Mouse (Mus musculus) limb, embryonic 14.5 days (tissue): ENCODE results near the gene Iqgap1. TPM values are rescaled to one million over a fixed set of nuclear protein-coding genes. Genes with fewer than 3 reads are reported as not detected.

Experiments
- ATAC-seq: fragments of 200-750 bp; cut with Nextera tagmentation; 2 replicates; pipeline ENCODE4 v1.8.0; 2017; ENCODE audit warnings: low read depth, moderate number of reproducible peaks, moderate TSS enrichment; ENCODE audit not compliant: low FRiP score
- DNase-seq: peaks from one replicate; pipeline ENCODE4 v3.0.0-alpha.2; 2015; ENCODE audit warnings: low spot score
- H3K27ac ChIP-seq: fragments of 300-500 bp; sonication (generic); replicated peaks from 2 replicates; pipeline ENCODE4 v1.5.1; 2014; ENCODE audit warnings: low read depth, mild to moderate bottlenecking, low read length, moderate library complexity, mixed read lengths
- H3K27me3 ChIP-seq: fragments of 300-500 bp; sonication (generic); 2 replicates; pipeline ENCODE4 v1.6.1; 2014; ENCODE audit warnings: low read length, mixed read lengths; ENCODE audit not compliant: control insufficient read depth, insufficient read depth
- H3K36me3 ChIP-seq: fragments of 300-500 bp; sonication (generic); 2 replicates; pipeline ENCODE4 v1.6.1; 2014; ENCODE audit warnings: mild to moderate bottlenecking, low read length, moderate library complexity, mixed read lengths; ENCODE audit not compliant: control insufficient read depth, insufficient read depth
- H3K4me1 ChIP-seq: fragments of 300-500 bp; sonication (generic); 2 replicates; pipeline ENCODE4 v1.6.1; 2014; ENCODE audit warnings: antibody characterized with exemption, low read length, mixed read lengths; ENCODE audit not compliant: control insufficient read depth, insufficient read depth
- H3K4me2 ChIP-seq: fragments of 300-500 bp; sonication (generic); replicated peaks from 2 replicates; pipeline ENCODE4 v1.6.1; 2014; ENCODE audit warnings: low read depth, mild to moderate bottlenecking, low read length, moderate library complexity; ENCODE audit not compliant: severe bottlenecking
- H3K4me3 ChIP-seq: fragments of 300-500 bp; sonication (generic); replicated peaks from 2 replicates; pipeline ENCODE4 v1.5.1; 2014; ENCODE audit warnings: low read length
- H3K9ac ChIP-seq: fragments of 300-500 bp; sonication (generic); 2 replicates; pipeline ENCODE4 v1.6.1; 2014; ENCODE audit warnings: mild to moderate bottlenecking, low read depth, low read length, moderate library complexity; ENCODE audit not compliant: severe bottlenecking
- H3K9me3 ChIP-seq: fragments of 300-500 bp; sonication (generic); 2 replicates; pipeline ENCODE4 v1.6.1; 2016; ENCODE audit warnings: low read length; ENCODE audit not compliant: control insufficient read depth
- POLR2A ChIP-seq: fragments of 200-500 bp; IDR thresholded peaks from 2 replicates; pipeline ENCODE4 v1.8.0; 2012; ENCODE audit warnings: inconsistent platforms, mild to moderate bottlenecking, moderate library complexity, borderline replicate concordance; ENCODE audit not compliant: insufficient read depth, insufficient read length; ENCODE audit errors: extremely low read depth
- WGBS: fragments of 180-500 bp; shearing (Covaris S2); extraction: QIAGEN DNeasy Blood & Tissue Kit; methylation state at CpG from one replicate; pipeline ENCODE4 v1.1.7; 2014; 5-methylcytosine and 5-hydroxymethylcytosine counted together
- polyA plus RNA-seq, 2 experiments: library from polyadenylated mRNA; depleted of rRNA in 1 of 2; stranded (reverse) in 1 of 2; unstranded in 1 of 2; fragments of >200 nt; fragmentation: Nextera tagmentation in 1 of 2; extraction: Ambion mirVana in 1 of 2; gene quantifications; 2 replicates each; pipeline versions ENCODE4 v1.2.1 to v1.2.3; 2012 to 2014

Iqgap1 gene
- polyA plus RNA-seq, 2 experiments: 43.9 to 93.2 TPM

DNA sequence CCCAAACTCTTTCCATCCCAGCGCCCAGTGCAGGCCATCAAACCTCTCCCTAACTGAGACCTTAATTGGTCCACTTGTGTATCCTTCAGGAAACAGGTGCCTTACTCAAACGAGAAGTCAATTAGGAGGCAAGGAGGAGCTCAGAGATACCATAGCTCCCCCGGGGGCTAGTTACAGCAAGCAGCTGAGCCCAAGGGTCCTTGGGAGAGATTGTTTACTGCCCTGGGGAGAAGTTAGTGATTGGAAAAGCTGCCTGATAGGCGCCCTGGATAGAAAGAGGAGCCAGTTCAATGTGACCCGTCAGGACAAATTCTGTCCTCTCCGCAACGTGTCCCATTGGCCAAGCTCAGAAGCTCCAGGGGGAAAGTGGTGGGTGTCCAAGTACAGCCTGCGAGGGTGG, 126.1 kb downstream of the Iqgap1 start:
- ATAC-seq (no peak), DNase-seq (no peak)
- H3K4me1 ChIP-seq: no peaks in the 10 kb centered on the region
- H3K4me3 ChIP-seq: no peak overlapping the region
- H3K36me3 ChIP-seq: no peaks in the 10 kb centered on the region
- no peak overlapping the region for H3K27ac ChIP-seq
- TF ChIP-seq POLR2A: no peak
- 54% methylated on average over 8 of the region's 8 CpGs for WGBS
- H3K4me2 ChIP-seq: no peak overlapping the region
- no peak overlapping the region for H3K9ac ChIP-seq
- H3K27me3 ChIP-seq: no peaks in the 10 kb centered on the region
- H3K9me3 ChIP-seq: no peaks in the 10 kb centered on the region

DNA sequence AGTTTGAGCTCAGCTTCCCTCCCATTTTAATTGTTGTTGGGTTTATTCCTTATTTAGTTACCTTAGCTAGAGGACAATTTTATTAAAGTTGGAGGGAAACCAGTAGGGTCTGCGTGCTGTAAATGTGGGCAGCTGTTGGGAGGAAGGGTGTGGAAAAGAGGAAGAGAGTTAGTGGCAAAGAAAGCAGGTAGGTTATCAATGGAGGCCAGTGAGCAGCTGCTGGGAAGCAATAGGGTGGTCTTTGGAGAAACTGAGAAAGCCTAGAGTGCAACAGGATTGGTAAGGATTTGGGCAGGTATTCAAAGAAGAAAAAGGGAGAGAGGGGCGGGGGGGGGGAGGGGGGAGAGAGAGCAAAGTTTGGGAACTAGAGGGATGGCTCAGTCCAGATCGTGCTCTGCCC, 126.8 kb downstream of the Iqgap1 start:
- H3K27ac ChIP-seq: no peak overlapping the region
- no peak overlapping the region for H3K4me3 ChIP-seq
- no peaks in the 10 kb centered on the region for H3K27me3 ChIP-seq
- H3K9ac ChIP-seq: no peak overlapping the region
- no peaks in the 10 kb centered on the region for H3K9me3 ChIP-seq
- no peaks in the 10 kb centered on the region for H3K4me1 ChIP-seq
- H3K36me3 ChIP-seq: no peaks in the 10 kb centered on the region
- TF ChIP-seq POLR2A: no peak
- DNase-seq (no peak), ATAC-seq (no peak)
- H3K4me2 ChIP-seq: no peak overlapping the region
- WGBS: 71% methylated on average over 3 of the region's 3 CpGs

DNA sequence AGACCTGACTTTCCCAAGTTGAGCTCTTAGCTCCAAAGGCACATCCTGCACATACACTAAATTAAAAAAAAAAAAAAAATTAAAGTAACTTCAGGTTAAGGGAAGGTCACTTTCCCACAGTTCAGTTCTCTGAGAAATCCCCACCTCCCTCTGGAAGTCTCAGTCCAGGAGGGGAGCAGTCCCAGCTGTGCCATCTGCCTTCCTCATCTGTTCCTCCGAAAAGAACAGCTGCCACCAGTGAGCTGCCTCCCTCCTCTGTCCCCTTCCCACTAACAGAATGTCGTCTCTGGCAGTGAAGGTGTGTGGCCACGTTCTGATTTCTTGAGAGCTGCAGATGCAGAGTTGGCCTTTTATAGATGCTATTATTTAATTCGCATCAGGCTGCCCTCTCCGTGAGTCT, 127.9 kb downstream of the Iqgap1 start:
- Histone ChIP-seq H3K4me1 (no peaks in the 10 kb centered on the region), H3K27me3 (no peaks in the 10 kb centered on the region), H3K9me3 (no peaks in the 10 kb centered on the region), H3K4me2 (no peak overlapping the region), H3K4me3 (no peak overlapping the region), H3K9ac (no peak overlapping the region), H3K27ac (no peak overlapping the region), H3K36me3 (no peaks in the 10 kb centered on the region)
- TF ChIP-seq POLR2A: no peak
- 55% methylated on average over 5 of the region's 5 CpGs for WGBS
- no peak for DNase-seq
- peak; percentile 73 for ATAC-seq

DNA sequence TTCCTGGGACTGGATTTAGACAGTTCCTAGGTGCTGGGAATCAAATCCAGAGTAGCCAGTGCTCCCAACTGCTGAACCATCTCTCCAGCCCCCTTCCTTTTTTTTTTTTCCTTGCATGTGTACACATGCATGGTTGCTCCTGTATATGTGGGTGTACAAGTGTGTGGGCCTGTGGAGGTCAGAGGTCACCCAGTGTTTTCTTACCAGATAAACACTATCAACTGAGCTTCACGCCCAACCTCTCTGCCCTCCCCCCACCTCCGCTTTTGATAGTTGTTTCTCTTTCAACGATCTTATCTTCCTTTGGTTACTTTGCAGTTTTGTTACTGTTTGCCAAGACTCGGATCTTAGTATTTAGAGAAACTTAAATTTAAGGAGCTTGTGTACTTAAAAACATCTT, 128.9 kb downstream of the Iqgap1 start:
- ATAC-seq: no peak
- H3K4me3 ChIP-seq: no peak overlapping the region
- no peak for TF ChIP-seq POLR2A
- no peak overlapping the region for H3K9ac ChIP-seq
- no peaks in the 10 kb centered on the region for H3K9me3 ChIP-seq
- H3K27ac ChIP-seq: no peak overlapping the region
- no peaks in the 10 kb centered on the region for H3K27me3 ChIP-seq
- no peak for DNase-seq
- no peak overlapping the region for H3K4me2 ChIP-seq
- H3K4me1 ChIP-seq: no peaks in the 10 kb centered on the region
- 72% methylated on average over 4 of the region's 4 CpGs for WGBS
- no peaks in the 10 kb centered on the region for H3K36me3 ChIP-seq

DNA sequence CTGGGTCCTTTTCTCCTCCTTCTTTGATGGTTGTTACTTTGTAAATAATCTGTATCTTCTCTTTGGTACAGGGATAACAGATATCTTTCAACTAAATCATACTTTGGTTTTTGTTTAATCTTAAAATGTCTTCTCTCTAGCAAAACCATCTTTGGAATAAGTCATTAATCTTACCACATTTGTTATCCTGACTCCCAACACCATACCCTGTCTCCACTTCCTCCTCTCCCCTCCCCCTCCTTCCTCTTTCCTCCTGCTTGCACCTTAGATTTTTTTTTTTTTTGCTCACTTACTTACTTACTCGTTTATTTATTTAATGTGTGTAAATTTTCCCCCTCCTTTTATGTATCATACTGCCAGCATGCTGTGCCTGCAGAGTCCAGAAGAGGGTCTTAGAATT, 129.4 kb downstream of the Iqgap1 start:
- no peak for TF ChIP-seq POLR2A
- H3K27me3 ChIP-seq: no peaks in the 10 kb centered on the region

DNA sequence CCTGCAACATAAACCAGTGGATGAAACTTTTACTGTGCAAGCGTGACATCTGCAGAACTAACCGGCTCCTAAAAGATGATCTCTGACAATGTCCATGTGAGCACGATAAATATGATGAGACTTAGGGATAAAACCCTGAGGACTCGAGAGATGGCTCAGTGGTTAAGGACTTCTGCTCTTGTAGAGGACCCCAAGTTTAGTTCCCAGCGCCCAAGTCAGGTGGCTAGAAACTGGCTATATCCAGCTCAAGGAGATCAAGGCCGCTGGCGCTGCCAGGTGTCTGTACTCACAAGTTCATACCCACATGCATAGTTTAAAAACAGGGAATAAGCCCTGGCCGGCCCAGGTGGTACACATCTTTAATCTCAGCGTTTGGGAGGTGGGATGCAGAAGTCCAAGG, 133.3 kb downstream of the Iqgap1 start:
- Histone ChIP-seq H3K4me1 (peaks cover 5% of the 10 kb centered on the region; the same call in 1 of the 2 replicates), H3K4me2 (no peak overlapping the region), H3K36me3 (no peaks in the 10 kb centered on the region), H3K27me3 (no peaks in the 10 kb centered on the region), H3K9ac (no peak overlapping the region), H3K9me3 (no peaks in the 10 kb centered on the region), H3K27ac (no peak overlapping the region), H3K4me3 (no peak overlapping the region)
- no peak for TF ChIP-seq POLR2A
- DNase-seq (no peak), ATAC-seq (no peak)
- WGBS: 90% methylated on average over 9 of the region's 9 CpGs

More for the DNA sequence above, 129.4 kb downstream of the Iqgap1 start:
- H3K9ac ChIP-seq: no peak overlapping the region
- no peaks in the 10 kb centered on the region for H3K9me3 ChIP-seq
- DNase-seq (no peak), ATAC-seq (no peak)
- H3K27ac ChIP-seq: no peak overlapping the region
- no peak overlapping the region for H3K4me3 ChIP-seq
- no peak overlapping the region for H3K4me2 ChIP-seq
- WGBS: 53% methylated on average over 1 of the region's 1 CpGs
- H3K36me3 ChIP-seq: no peaks in the 10 kb centered on the region
- no peaks in the 10 kb centered on the region for H3K4me1 ChIP-seq
